Mouse (Mus musculus) E14TG2a.4 (cell line): ENCODE data around the gene Mef2a.

Experiments
- H3K27me3 ChIP-seq: 2 replicates; pipeline ENCODE4 v1.6.1; 2014; ENCODE audit warnings: low read length, control low read depth; ENCODE audit not compliant: insufficient read depth
- H3K36me3 ChIP-seq: 2 replicates; pipeline ENCODE4 v1.6.1; 2014; ENCODE audit warnings: low read length, control low read depth; ENCODE audit not compliant: insufficient read depth
- H3K4me1 ChIP-seq: replicated peaks from 2 replicates; pipeline ENCODE4 v1.6.1; 2014; ENCODE audit warnings: low read depth, low read length, control low read depth
- H3K4me3 ChIP-seq: replicated peaks from 2 replicates; pipeline ENCODE4 v1.5.1; 2014; ENCODE audit warnings: mild to moderate bottlenecking, low read length
- H3K9me3 ChIP-seq: 2 replicates; pipeline ENCODE4 v1.6.1; 2014; ENCODE audit warnings: low read length, control low read depth
- CTCF ChIP-seq: conservative IDR thresholded peaks from 2 replicates; pipeline ENCODE4 v1.5.1; 2014; ENCODE audit warnings: low read length
- NANOG ChIP-seq: IDR thresholded peaks from 2 replicates; pipeline ENCODE4 v1.6.1; 2014; ENCODE audit warnings: borderline replicate concordance, low read length, mixed read lengths
- POU5F1 ChIP-seq: IDR thresholded peaks from 2 replicates; pipeline ENCODE4 v1.6.1; 2014; ENCODE audit warnings: low read length, borderline replicate concordance

The Mef2a gene

GRCm38 (mm10) chr7:67206496-67206895 lies 166.2 kb downstream of the Mef2a start:
- H3K9me3 ChIP-seq: peaks cover 2% of the 10 kb centered on the region; the same call in 1 of the 2 replicates
- H3K4me1 ChIP-seq: peaks cover 4% of the 10 kb centered on the region; the same call in 1 of the 2 replicates
- H3K27me3 ChIP-seq: no peaks in the 10 kb centered on the region
- H3K36me3 ChIP-seq: no peaks in the 10 kb centered on the region
- TF ChIP-seq CTCF: no peak
- no peak for TF ChIP-seq POU5F1
- H3K4me3 ChIP-seq: no peak overlapping the region

DNA sequence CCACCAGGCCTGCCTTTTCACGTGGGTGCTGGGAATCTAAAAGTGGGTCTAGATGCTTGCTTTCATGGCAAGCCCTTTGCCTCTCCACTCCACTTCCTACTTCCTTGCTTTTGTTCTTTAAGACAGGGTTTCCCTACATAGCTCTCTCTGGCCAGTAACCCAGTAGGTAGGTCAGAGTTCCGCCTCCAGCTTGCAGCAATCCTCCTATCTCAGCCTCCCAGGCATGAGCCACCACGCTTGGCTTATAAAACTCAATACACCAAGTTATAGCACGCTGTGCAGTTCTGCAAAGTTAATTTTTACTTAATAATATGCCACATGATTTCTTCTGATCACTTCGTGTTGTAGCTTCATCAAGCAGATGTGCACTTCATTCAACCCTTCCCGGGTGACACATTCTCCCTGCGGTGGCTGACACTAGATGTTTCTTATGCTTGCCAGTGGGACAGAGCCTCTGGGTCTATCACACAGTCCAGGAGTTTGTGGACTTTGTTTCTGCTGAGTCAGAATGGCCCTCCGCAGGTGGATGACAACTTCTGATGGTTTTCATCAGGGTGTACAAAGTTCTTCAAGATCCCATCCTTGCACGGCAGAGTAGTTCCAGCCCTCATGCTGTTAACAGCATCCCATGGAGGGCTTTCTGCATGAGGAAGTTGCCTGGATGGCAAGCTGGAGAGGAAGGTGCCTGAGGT lies 166.8 kb downstream of the Mef2a start:
- no peak overlapping the region for H3K4me3 ChIP-seq
- TF ChIP-seq NANOG (no peak), POU5F1 (no peak), CTCF (no peak)
- H3K9me3 ChIP-seq: peaks cover 2% of the 10 kb centered on the region; the same call in 1 of the 2 replicates
- no peaks in the 10 kb centered on the region for H3K36me3 ChIP-seq
- H3K4me1 ChIP-seq: peaks cover 4% of the 10 kb centered on the region; the same call in 1 of the 2 replicates
- H3K27me3 ChIP-seq: no peaks in the 10 kb centered on the region

DNA sequence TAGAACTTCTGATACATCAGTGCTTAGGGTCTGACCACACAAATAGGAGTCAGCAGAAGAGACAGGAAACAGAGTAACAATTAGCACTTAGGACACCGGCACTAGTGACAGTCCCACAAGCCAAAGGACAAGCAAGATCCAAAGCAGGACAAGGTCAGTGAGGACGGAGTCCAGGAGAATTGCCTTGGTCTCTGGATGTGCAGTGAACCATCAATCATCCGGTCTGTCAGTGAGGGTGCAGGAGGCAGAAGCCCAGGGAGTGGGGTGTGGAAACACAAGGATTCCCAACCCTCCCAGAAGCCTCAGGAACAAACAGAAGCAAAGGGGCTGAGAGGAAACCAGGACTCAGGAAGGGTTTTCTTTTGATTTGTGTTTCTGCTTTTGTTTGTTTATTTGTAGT lies 169.0 kb downstream of the Mef2a start:
- Histone ChIP-seq H3K36me3 (no peaks in the 10 kb centered on the region), H3K9me3 (peaks cover 2% of the 10 kb centered on the region; the same call in 1 of the 2 replicates), H3K4me1 (peaks cover 4% of the 10 kb centered on the region; the same call in 1 of the 2 replicates), H3K27me3 (no peaks in the 10 kb centered on the region), H3K4me3 (no peak overlapping the region)
- no peak for TF ChIP-seq POU5F1
- no peak for TF ChIP-seq CTCF
- TF ChIP-seq NANOG: no peak

- no peaks in the 10 kb centered on the region for H3K9me3 ChIP-seq
- H3K36me3 ChIP-seq: no peaks in the 10 kb centered on the region
- no peak for TF ChIP-seq POU5F1
- TF ChIP-seq CTCF: peak; percentile 57
- peaks cover 3% of the 10 kb centered on the region; the same call in 1 of the 2 replicates for H3K27me3 ChIP-seq
- H3K4me1 ChIP-seq: no peaks in the 10 kb centered on the region
- no peak overlapping the region for H3K4me3 ChIP-seq
These were observed 173.2 kb downstream of the Mef2a start for GRCm38 (mm10) chr7:67199412-67199811.

GRCm38 (mm10) chr7:67183786-67184185 lies 188.9 kb downstream of the Mef2a start:
- Histone ChIP-seq H3K4me3 (no peak overlapping the region), H3K27me3 (peaks cover 4% of the 10 kb centered on the region; the same call in 1 of the 2 replicates), H3K9me3 (no peaks in the 10 kb centered on the region), H3K4me1 (peaks cover 14% of the 10 kb centered on the region), H3K36me3 (no peaks in the 10 kb centered on the region)
- TF ChIP-seq POU5F1 (no peak; the same call in 1 of the 2 replicates), NANOG (no peak), CTCF (no peak)
